In the genomic region with DNA sequence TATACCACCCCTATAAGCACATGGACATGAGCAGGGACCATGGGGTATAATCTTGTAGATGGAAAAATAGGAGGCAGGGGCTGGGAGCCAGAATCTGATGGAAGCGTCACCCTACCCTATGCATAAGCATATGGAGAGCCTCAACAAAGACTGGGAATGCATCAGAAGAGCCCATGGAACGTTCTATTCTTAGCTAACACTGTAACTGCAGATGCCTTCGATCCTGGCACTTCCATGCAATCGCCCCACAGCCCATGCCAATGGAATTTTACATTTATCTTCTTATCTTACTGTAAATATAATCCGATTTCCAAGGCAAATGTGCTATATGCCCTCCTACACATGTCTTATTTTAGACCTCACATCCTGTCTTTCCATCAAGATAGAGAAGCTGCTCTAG, we compare ENCODE assay signal across 17 mouse cellular contexts.
DNase-seq lines count a peak whose midpoint lies in the region.
"Had no signal": no experiment of that assay in that cellular context is flagged by ENCODE, and none has a peak within 500 bp of the region (broad histone marks: within the 10 kb centered on the region; RNA-seq: fewer than 3 reads in every experiment).

No protein-coding gene starts in this region.

- intact Hi-C loops in left cerebral cortex, postnatal 25 days (cut with DNase I): no loop called here

- DNase-seq in layer of hippocampus, adult 9-11 months: peak; percentile 58
- DNase-seq in layer of hippocampus, postnatal 14 days (ENCODE audit: low spot score in 2 of 2): no peak
- peak; percentile 23 to 39 for DNase-seq in frontal cortex, postnatal 10 days (ENCODE audit: low spot score in 2 of 2)
- peak; percentile 27 to 83 for DNase-seq in left cerebral cortex, postnatal 25 days (ENCODE audit: low spot score in 2 of 2)
- peak; percentile 78 for DNase-seq in telencephalon, adult 2 months (ENCODE audit: low read depth, low spot score)
- DNase-seq in kidney, adult 9 months: no peak
- no peak for DNase-seq in cerebellum, adult 18-20 months
- DNase-seq: adrenal gland, postnatal 14 days; cerebellum, adult 11-12 months; cerebellum, postnatal 10 days; gastrocnemius, postnatal 36 days; heart, adult 18-20 months; heart, postnatal 4 days; kidney, postnatal 25 days; lung, adult 18-20 months; lung, postnatal 4 days; thymus, postnatal 4 days had no signal

Comparison
In these comparisons a context has a peak if more than half of its experiments do, and no peak if none do; other contexts are left out.
1. DNase-seq: peak in layer of hippocampus, adult 9-11 months (single experiment), frontal cortex, postnatal 10 days (2 of 2), left cerebral cortex, postnatal 25 days (2 of 2) and telencephalon, adult 2 months (single experiment); none in layer of hippocampus, postnatal 14 days (0 of 2), kidney, adult 9 months (single experiment) and cerebellum, adult 18-20 months (0 of 2).